Mouse (Mus musculus) erythroblast, adult 5-6 weeks (primary cell): ENCODE data around the gene Akap8. TPM values are rescaled to one million over a fixed set of nuclear protein-coding genes. Genes with fewer than 3 reads are reported as not detected.

Source experiments
- ATAC-seq: replicated peaks from 2 replicates; pipeline ENCODE4 v1.8.0; 2016; ENCODE audit warnings: moderate number of reproducible peaks, mild to moderate bottlenecking, moderate TSS enrichment, inconsistent platforms; ENCODE audit not compliant: poor library complexity, low FRiP score, severe bottlenecking
- total RNA-seq, 2 experiments: library from RNA; stranded (forward) in 1 of 2; stranded (reverse) in 1 of 2; fragments of 150-400 nt in 1 of 2; fragments of 200-764, 138-1000 nt in 1 of 2; gene quantifications; 2 replicates each; pipeline versions ENCODE4 v1.2.3 to v1.2.4; 2015 to 2017; ENCODE audit warnings: low replicate concordance in 2 of 2

Akap8 gene
- total RNA-seq, 2 experiments from 2014 or later, result 13.1 to 31.6 TPM

DNA sequence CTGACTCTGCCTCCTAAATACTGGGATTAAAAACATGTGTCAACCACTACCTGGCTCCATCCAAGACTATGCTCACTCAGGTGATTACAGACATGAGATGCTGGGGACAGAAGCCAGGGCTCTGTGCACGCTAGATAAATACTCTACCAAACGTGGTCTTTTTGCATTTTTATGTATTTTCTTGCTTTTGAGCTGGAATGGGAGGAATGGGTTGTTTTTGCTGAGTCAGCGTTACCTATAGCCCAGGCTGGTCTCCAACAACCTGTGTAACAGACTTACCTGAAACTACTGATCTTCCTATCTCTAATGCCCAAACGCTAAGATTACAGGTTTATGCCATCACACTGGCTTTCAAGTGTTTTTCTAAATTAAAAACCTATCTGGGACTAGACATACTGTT, 25.9 kb downstream of the Akap8 start:
- ATAC-seq, result no peak

DNA sequence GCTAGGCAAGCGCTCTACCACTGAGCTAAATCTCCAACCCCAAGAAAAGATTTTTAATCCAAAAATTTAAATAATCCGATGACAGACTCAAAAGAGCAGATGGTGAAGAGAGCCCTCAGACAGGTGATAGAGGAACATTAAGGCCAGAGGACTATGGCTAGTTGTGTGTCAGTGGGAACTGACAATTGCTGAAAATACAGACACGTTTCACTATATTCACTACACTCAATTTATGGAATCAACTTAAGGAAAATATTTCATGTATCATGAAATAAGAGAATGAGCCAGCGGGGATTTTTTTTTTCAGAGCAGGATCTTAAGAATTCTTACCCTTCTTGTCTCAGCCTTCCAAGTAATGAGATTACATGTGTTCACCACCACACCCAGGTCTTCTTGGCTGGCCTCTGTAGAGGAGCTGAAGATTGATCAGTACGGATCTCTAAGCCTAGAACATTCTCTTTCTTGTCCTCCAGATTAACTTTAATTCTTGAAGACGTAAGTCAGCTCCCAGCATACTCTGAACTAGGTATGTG, 35.8 kb downstream of the Akap8 start:
- no peak for ATAC-seq

DNA sequence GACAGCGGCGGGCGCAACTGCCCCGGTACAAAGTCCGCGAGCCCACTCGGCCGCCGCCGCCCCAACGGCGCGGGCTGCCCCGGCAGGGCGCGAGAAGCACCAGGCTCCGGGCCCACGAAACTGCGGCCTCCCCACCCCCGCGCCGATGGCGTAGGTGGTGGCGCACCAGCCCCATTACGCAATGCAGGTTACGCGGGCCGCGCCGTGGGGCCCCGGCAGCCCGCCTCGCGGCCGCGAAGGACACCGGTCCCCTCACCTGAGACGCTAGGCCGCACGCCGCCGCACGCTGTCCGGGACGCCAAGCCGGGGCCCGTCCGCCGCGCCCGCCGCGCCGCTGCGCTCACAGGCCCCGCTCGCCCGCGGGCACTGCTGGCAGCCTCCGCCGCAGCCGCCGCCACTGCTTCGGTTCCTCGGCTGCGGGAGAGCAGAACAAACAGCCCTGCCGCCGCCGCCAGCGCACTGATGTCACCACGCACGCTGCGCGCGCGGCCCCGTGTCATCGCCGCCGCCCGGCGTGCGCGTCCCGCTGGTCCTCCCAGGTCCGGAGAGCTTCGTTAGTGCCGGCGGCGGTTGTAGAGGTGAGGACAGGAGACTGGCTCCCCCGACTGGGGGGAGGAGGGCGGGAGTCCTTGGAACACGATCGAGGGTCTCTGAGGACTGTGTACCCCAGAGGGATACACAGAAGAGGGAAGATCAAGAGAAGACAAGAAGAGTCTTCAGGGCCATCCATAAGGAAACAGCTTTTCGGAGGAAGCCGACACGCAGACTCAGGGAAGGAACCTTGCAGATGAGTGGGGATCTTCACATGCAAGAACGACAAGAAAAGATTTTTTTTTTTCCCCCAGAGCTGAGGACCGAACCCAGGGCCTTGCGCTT, 36.5 kb downstream of the Akap8 start, which contains the start of gene Brd4:
Gene Brd4, minus strand, starts transcription at position 461 of the 876 bp plus-strand sequence.
- peak; percentile 91 for ATAC-seq

DNA sequence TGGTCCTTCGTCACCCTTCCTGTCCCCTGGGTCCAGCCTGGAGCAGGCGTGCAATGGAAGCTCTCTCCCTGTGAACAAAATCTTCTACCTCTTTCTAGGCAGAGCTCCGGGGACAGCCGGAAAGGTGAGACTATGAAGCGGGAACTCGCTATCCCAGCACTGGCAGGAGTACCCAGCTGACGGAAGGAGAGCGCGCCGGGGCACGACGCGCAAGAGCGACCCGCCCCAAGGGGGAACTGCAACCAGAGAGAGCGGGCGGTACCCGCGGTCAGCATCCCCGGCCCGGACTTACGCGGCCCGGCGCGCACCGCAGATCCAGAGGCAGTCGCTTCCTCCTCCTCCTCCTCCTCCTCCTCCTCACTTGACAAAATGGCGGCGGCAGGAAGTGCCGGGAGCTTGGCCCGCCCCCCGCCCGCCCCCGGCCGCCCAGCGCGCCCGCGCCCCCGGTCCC, 37.2 kb downstream of the Akap8 start:
- peak; percentile 82 for ATAC-seq

DNA sequence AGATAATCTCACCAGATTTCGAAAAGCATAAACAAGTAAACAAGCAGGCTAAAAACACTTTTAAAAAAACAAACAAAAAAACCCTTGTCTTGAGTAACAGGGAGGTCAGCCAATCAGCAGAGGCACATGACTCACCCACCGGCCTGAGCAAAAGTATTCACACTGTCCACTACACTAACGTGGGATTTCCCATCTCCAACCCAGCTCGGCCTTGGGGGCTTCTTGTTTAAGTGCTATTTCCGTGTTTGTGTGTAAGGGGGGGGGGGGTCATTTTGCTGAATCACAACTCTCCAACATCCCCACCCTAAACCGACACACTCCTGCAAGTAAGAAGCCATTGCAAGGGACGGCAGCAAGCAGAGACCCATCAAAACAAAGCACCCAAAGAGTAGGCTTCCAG, 37.7 kb downstream of the Akap8 start:
- peak; percentile 26 for ATAC-seq

DNA sequence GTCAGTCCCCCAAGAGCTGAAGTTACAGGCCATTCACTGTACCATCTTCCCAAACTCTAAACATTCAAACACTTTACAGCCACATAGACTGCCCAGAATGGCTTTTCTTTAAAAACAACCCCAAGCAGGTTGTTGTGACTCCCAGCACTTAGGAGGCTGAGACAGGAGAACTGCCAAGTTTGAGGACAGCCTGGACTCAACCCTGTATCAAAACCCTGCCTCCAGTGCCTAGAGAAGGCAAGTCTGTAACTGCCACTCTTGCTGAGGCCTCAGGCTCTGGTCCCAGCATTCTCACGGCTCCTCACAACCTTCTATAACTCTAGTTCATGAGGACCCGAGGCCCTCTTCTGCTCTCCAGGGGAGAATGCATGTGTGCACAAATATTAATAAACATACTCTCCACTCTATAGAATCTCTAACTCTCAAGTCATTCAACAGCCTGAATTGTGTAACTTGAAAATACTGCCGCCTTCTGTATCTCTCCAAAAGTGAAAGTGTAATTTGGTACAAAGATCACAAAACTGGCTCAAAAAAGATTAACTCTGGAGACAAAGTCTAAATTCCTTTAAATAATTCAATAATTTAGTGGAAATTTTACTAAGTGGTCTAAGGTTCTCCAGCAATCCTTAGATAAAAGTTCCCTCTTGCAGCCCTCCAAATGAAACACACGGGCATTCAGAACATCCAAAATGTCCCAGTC, 39.3 kb downstream of the Akap8 start:
- no peak for ATAC-seq

DNA sequence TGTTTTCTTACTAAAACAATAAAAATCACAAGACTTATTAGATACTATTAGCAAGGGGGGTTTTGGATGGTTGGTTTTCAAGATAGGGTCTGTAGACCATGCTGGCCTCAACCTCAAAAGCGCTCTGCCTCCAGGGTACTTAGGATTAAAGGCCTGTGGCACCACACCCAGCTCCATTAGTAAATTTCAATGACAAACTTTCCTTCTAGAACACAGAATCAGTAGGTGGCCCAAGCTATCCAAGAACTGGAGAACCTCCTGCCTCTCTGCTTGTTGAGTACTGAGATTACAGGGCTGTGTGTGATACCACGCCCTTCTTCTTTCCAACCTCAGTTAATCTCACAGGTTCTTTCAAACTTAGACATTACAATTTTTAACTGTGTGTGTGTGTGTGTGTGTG, 39.9 kb downstream of the Akap8 start:
- ATAC-seq, result no peak

DNA sequence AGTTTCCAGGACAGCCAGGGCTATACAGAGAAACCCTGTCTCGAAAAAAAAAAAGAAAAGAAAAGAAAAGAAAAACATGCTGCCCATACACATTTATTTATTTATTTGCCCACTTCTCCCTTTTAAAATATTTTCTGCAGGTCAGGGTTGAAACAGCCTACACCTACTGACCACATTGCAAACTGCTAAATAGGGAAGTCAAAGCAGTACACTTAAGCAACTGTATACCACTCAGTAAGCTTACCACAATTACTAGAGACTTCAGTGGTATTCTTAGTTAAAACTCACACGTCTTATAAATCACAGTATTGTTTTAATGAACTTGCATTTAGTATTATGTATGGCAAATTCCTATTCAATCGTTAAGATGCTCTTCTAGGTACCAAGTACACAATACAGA, 40.5 kb downstream of the Akap8 start:
- no peak for ATAC-seq

DNA sequence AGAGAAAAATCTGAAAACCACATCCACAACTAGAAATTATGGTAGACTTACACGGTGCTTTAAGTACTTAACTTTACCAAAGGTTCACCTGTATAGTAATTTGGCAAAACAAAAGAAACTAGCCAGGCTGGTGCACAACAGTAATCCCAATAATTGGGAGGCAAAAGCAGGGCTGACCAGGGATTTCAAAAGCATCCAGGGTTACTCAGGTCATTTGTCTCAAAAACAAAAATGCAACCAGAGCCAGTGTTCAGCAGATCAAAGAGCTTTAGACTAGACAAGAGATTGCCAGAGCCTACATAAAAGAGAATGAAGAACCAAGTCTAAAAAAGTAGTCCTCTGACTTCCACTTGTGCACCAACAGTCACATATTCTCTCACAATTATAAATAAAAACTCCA, 43.8 kb downstream of the Akap8 start:
- no peak for ATAC-seq

DNA sequence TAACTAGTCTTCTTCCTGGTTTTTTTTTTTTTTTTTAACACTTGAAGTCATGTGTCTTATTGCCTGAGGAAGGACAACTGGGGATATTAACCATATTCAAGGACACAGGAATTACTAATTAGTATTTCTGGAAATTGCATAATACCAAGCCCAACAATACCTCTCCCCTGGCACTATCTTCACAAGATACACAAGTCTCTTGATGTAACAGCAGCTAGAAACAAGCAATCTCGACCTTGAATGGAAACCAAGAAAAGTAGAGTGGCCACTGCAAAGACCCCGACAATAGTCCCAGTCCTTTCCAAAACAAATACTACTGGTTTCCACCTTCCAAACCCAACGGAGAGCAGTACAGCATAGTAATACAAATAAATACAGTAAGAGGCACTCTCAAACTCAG, 45.5 kb downstream of the Akap8 start:
- no peak for ATAC-seq

DNA sequence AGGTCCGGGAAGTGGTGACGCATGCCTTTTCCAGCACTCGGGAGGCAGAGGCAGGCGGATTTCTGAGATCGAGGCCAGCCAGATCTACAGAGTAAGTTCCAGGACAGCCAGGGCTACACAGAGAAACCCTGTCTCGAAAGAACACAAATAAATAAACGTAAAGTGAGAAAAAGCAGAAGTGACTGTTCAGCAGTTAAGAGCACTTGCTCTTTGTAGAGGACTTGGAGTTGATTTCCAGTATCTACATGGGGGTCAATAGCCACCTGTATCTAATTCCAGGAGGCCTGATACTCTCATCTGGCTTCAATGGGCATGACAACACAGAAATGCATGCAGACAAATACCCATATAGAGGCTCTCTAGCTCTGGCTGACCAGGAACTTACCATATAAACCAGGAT, 51.9 kb downstream of the Akap8 start:
- ATAC-seq, result no peak

DNA sequence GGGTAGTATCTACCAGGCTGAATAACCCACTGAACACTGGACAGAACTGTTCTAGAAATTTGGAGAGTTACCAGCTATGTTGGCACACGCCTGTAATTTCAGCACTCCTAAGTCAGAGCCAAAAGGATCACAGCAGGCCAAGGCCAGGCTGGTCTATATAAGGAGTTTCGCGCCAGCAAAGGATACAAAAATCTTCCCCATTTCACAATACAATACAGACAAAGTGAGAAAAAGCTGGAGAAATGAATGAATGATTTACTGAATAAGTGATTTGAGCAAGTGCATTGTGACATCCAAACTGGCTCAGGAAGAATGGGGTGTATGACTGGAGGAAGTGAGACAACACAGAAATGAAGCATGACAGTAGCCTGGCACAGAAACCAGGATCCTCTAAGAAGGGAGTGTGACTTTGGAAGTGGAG, 52.5 kb downstream of the Akap8 start:
- no peak for ATAC-seq

DNA sequence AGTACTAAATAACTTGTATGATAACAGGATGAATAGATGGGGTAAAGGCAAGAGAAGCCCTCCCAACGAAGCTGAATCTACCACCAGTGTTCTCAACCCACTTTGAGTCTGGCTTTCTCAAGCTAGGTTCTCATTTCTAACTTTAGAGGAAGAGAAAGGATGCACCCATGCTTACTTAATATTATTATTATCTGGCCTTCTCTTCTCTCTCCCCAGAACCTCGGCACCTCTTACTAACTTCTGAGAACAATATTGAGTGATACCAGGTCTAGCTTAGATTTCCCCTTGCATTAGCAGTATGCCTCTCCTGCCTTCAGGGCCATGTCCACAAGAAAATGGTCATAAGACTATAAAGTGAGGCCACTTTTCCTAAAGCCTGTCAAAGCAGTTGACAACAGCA, 52.9 kb downstream of the Akap8 start:
- no peak for ATAC-seq

DNA sequence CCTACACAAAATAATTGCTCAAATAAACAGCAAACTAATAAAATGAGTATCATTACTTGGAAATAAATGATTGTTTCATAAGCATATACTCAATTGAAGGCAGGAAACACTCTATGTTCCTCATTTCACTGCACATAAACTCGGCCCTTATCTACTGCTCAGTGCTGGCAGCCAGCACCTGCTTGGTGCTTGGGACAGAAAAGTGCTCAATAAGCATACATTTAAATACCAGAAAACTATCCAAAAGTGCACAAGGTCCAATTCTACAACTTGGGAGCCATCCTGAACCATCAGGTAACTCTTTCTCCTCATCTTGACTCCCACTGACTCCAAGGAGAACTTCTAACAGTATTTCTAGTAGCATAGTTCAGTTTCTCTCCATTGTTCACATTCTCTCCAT, 53.4 kb downstream of the Akap8 start:
- ATAC-seq, result no peak

DNA sequence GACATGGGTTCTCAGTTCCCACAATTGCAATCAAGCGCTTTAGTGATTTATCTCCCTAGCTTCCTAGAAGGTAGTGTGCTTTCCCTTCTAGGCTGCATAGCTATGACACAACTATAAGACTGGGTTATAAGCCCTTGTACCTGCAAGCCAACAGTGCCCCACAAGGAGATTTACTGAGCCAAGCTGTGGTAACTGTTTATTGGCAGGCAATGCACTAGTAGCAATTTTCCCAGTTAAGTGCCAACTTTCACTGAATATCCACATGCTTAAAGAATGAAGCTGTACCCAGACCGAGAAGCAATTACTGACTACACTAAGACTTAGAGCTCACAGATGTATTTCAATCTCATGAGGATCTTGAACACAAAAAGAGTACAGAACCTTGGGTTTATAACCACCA, 57.4 kb downstream of the Akap8 start:
- no peak for ATAC-seq

DNA sequence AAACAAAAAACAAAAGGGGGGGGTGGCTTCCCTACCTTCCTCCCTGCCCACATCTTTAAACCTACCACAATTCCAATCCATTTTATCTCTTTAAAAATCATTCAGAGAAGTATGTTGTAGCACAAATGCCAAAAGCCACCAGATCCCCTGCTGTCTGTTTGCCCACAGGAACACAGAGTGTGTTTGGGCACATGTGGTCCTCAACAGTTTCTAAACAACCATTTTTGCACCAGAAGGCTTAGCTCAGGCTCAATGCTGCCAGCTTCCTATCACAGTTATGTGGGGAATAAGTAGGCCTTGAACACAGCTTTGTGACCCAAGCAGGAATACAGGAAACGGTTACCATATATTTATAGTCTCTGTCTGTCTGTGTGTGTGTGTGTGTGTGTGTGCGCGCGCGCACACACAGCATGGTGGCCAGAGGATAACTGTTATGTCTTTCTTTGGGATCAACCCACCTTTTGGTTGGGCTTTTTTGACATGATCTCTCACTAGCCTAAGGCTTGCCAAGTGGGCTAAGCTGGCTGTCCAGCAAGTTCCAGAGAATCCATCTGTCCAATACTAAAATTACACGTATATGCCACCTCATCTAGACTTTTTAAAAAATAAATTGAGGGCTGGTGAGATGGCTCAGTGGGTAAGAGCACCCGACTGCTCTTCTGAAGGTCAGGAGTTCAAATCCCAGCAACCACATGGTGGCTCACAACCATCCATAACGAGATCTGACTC, 58.0 kb downstream of the Akap8 start:
- ATAC-seq, result no peak

DNA sequence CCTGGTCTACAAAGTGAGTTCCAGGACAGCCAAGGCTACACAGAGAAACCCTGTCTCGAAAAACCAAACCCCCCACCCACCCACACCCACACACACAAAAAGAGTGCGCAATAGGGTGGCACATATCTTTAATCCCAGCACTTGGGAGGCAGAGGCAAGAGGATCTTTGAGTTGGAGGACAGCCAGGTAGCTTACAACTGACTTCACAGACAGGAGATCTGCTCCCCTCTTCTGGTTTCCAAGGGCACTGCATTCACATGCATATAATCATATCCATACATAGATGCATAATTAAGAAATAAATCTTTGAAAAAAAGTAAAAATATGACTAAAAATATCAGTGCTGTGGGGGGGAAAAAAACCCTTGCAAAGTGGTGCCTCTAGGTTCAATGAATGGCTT, 62.2 kb downstream of the Akap8 start:
- no peak for ATAC-seq

DNA sequence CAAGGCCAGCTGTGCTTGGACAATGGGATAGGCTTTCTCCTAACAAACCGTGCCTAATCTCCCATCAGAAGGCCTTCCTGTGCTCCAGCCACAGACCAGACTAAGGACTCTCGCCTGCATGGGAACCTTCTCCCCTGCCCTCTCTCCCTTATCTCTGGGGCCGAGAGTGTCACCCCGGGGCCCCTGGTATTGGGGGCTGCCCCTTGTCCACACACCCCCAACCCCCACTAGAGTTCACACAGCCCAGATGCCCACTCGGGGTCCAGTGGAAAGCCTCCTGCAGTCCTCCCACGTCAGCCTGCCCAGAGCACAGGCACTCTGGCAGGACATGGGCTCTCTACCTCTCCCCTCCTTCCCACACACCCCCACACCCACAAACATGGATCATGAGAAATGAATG, 63.1 kb downstream of the Akap8 start:
- ATAC-seq, result no peak

DNA sequence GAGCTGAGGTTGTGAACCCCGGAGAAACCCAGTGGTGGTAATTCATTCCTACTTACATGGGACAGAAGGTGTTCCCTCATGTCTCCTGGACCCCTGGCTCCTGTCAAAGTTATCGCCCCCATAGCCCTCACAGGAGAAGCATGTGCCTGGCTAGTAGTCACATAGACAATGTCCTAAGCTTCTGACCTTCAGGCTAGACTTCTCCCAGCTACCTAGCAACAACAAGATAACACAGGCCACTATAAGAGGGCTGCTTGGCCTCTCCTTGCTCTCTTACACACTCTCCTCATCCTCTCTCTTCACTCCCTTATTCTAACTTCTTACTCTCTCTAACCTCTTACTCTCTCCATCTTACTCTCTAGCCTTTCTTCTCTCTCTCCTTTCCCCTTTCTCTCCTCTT, 63.6 kb downstream of the Akap8 start:
- no peak for ATAC-seq

DNA sequence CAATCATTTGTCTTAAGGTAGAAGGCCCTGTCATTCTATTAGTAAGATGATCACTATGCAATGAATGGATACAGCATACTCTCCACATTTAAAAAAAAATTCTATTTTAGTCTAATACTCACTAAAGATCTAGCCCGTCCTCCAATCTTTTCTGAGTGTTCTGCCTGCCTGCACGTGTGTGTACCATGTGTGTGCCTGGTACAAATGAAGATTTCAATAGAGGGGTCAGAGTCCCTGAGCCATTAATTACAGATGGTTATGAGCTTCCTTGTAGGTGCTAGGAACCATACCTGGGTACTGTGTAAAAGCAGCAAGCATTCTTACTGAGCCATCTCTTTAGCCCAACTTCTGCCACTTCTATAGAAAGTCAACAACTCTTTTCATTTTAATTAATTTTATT, 64.1 kb downstream of the Akap8 start:
- ATAC-seq, result no peak
